Mouse (Mus musculus) hindbrain, postnatal 0 days (tissue): ENCODE results near the gene Gxylt2. TPM values are rescaled to one million over a fixed set of nuclear protein-coding genes. Genes with fewer than 3 reads are reported as not detected.
A peak's percentile ranks its signal among the peaks of the same experiment; 100 is the strongest.

ENCODE experiments used
- ATAC-seq: fragments of 200-750 bp; cut with Nextera tagmentation; 2 replicates; pipeline ENCODE4 v1.8.0; 2017; ENCODE audit warnings: mild to moderate bottlenecking, moderate TSS enrichment, moderate library complexity
- DNase-seq: peaks from one replicate; pipeline ENCODE4 v3.0.0-alpha.2; 2015; ENCODE audit warnings: low spot score
- H3K27ac ChIP-seq: fragments of 300-500 bp; sonication (generic); 2 replicates; pipeline ENCODE4 v1.5.1; 2014; ENCODE audit warnings: mild to moderate bottlenecking
- H3K27me3 ChIP-seq: fragments of 300-500 bp; sonication (generic); 2 replicates; pipeline ENCODE4 v1.6.1; 2014; ENCODE audit warnings: low read length, mixed read lengths; ENCODE audit not compliant: insufficient read depth
- H3K36me3 ChIP-seq: fragments of 300-500 bp; sonication (generic); 2 replicates; pipeline ENCODE4 v1.6.1; 2014; ENCODE audit warnings: low read length, mixed read lengths; ENCODE audit not compliant: insufficient read depth
- H3K4me1 ChIP-seq: fragments of 300-500 bp; sonication (generic); 2 replicates; pipeline ENCODE4 v1.6.1; 2014; ENCODE audit warnings: antibody characterized with exemption, low read length, mixed read lengths; ENCODE audit not compliant: insufficient read depth
- H3K4me2 ChIP-seq: fragments of 300-500 bp; sonication (generic); 2 replicates; pipeline ENCODE4 v1.6.1; 2014; ENCODE audit warnings: low read depth, mild to moderate bottlenecking, low read length, moderate library complexity, mixed read lengths
- H3K4me3 ChIP-seq: fragments of 300-500 bp; sonication (generic); 2 replicates; pipeline ENCODE4 v1.5.1; 2014; ENCODE audit warnings: low read length
- H3K9ac ChIP-seq: fragments of 300-500 bp; sonication (generic); replicated peaks from 2 replicates; pipeline ENCODE4 v1.6.1; 2014; ENCODE audit warnings: mild to moderate bottlenecking, low read length, moderate library complexity, mixed read lengths
- H3K9me3 ChIP-seq: fragments of 300-500 bp; sonication (generic); 2 replicates; pipeline ENCODE4 v1.6.1; 2016; ENCODE audit warnings: low read length, mixed read lengths
- CTCF ChIP-seq: IDR thresholded peaks from 2 replicates; pipeline ENCODE4 v1.5.1; 2016; ENCODE audit warnings: antibody characterized with exemption, control low read depth, low read depth
- WGBS: fragments of 180-500 bp; shearing (Covaris S2); extraction: QIAGEN DNeasy Blood & Tissue Kit; methylation state at CpG from one replicate; pipeline ENCODE4 v1.1.7; 2014; 5-methylcytosine and 5-hydroxymethylcytosine counted together
- polyA plus RNA-seq: library from polyadenylated mRNA; unstranded; fragments of >200 nt; fragmentation: Nextera tagmentation; extraction: Ambion mirVana; gene quantifications from 2 replicates; pipeline ENCODE4 v1.2.1, GENCODE M21; 2015
- total RNA-seq: library from RNA; depleted of rRNA; stranded (reverse); fragments of >200 nt; gene quantifications from 2 replicates; pipeline ENCODE4 v1.2.3, GENCODE M21; 2014

Gxylt2 gene
- total and polyA plus RNA-seq, 2 experiments from 2014 or later, result 2.4 to 2.5 TPM

DNA sequence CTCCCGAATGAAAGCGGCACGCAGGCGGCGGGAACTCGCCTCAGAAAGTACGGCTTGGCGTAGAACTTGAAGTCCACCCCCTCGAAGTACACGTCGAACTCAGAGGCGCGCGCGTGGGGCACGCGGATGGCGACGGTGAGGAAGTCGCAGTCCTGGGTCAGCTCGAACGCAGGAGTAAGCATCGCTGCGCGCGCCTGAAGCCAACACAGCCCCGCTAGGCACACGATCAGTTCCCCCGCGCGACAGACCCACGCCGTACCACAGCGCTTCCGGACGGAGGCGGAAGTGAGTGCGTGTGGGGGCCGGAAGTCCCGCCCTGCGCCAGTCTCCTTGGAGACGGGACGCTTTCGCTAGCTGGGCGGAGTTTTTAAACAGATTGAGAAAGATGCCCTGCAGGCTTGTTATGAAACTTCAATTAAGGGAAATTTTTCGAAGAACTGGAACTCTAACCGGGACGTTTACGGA lies 33.6 kb upstream of the Gxylt2 start, which contains the start of gene Shq1:
Gene Shq1, minus strand, starts transcription at position 278 of the 465 bp plus-strand sequence.
- peak; percentile 95 for ATAC-seq
- 0 out of 2 replicates have a peak within 1 kb of the TSS, but pooled peaks have one; percentile 51 for H3K27ac ChIP-seq

GRCm38 (mm10) chr6:100671401-100671800 lies 33.1 kb upstream of the Gxylt2 start:
- ATAC-seq (no peak), DNase-seq (no peak)
- peak overlapping the region; percentile 86 for H3K4me3 ChIP-seq
- H3K9ac ChIP-seq, result no peak overlapping the region
- peak overlapping the region; percentile 93 for H3K4me2 ChIP-seq
- H3K27me3 ChIP-seq, result no peaks in the 10 kb centered on the region
- no peaks in the 10 kb centered on the region for H3K36me3 ChIP-seq
- no peaks in the 10 kb centered on the region for H3K9me3 ChIP-seq
- TF ChIP-seq CTCF, result no peak
- H3K27ac ChIP-seq, result no peak overlapping the region
- H3K4me1 ChIP-seq, result no peaks in the 10 kb centered on the region
- WGBS, result 9% methylated on average over 7 of the region's 7 CpGs

More for the DNA sequence above, 33.6 kb upstream of the Gxylt2 start, which contains the start of gene Shq1:
- Histone ChIP-seq H3K36me3 (no peaks in the 10 kb centered on the region), H3K9me3 (no peaks in the 10 kb centered on the region), H3K4me1 (no peaks in the 10 kb centered on the region), H3K9ac (peak within 1 kb of the TSS; percentile 56), H3K4me2 (peak within 1 kb of the TSS; percentile 93), H3K27me3 (no peaks in the 10 kb centered on the region), H3K4me3 (peak within 1 kb of the TSS; percentile 86)
- under 1% methylated on average over 49 of the region's 49 CpGs for WGBS
- peak; percentile 51 for TF ChIP-seq CTCF
- DNase-seq, result peak; percentile 95

GRCm38 (mm10) chr6:100674974-100675373 lies 29.6 kb upstream of the Gxylt2 start:
- H3K9ac ChIP-seq, result no peak overlapping the region
- no peak overlapping the region for H3K4me2 ChIP-seq
- ATAC-seq (no peak), DNase-seq (peak; percentile 65)
- no peak overlapping the region for H3K27ac ChIP-seq
- H3K9me3 ChIP-seq, result no peaks in the 10 kb centered on the region
- WGBS, result 22% methylated on average over 6 of the region's 6 CpGs
- H3K4me3 ChIP-seq, result no peak overlapping the region
- no peaks in the 10 kb centered on the region for H3K36me3 ChIP-seq
- H3K4me1 ChIP-seq, result no peaks in the 10 kb centered on the region
- no peaks in the 10 kb centered on the region for H3K27me3 ChIP-seq
- TF ChIP-seq CTCF, result peak; percentile 78

DNA sequence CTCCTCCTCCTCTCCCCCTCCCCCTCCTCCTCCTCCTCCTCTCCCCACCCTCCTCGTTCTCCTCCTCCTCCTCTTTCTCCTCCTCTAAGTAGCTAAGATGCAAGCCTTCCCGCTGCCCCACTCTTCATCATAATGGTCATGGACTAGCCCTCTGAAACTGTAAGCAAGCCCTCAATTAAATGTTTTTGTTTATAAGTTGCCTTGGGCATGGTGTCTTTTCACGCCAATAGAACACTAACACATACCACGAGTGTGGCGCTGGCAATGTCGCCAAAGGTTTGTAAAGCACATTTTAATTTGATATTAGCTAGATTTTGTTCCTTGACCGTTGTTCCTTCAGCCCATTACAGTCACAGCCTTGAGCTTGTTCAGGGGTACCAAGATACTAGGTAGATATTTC lies 28.1 kb upstream of the Gxylt2 start:
- DNase-seq (no peak), ATAC-seq (no peak)
- Histone ChIP-seq H3K4me2 (no peak overlapping the region), H3K36me3 (no peaks in the 10 kb centered on the region), H3K4me3 (no peak overlapping the region), H3K4me1 (no peaks in the 10 kb centered on the region), H3K27ac (no peak overlapping the region), H3K27me3 (no peaks in the 10 kb centered on the region), H3K9me3 (no peaks in the 10 kb centered on the region), H3K9ac (no peak overlapping the region)
- TF ChIP-seq CTCF, result no peak
- WGBS, result 86% methylated on average over 6 of the region's 7 CpGs

DNA sequence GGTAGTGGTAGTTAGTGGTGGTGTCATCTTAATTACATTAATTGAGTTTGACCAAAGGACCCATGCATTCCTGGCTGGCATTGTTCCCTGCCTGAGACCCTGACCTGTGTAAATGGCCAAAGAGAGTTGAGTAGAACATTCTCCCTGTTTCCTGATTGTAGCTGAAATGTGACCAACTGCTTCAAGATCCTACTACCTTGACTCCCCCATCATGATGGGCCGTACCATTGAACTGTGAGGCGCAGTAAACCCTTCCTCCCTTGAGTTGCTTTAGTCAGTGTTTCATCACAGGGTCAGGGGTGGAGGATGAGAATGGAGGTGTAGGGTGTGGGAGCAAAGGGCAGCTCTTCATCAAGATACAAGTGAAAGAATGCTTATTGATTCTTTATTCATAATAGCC lies 25.9 kb upstream of the Gxylt2 start:
- Histone ChIP-seq H3K27ac (no peak overlapping the region), H3K4me2 (no peak overlapping the region), H3K27me3 (no peaks in the 10 kb centered on the region), H3K9me3 (no peaks in the 10 kb centered on the region), H3K4me3 (no peak overlapping the region), H3K36me3 (no peaks in the 10 kb centered on the region), H3K4me1 (no peaks in the 10 kb centered on the region), H3K9ac (no peak overlapping the region)
- no peak for ATAC-seq
- 91% methylated on average over 2 of the region's 2 CpGs for WGBS
- no peak for TF ChIP-seq CTCF
- DNase-seq, result no peak

- H3K4me2 ChIP-seq, result no peak overlapping the region
- WGBS, result 78% methylated on average over 2 of the region's 2 CpGs
- no peak for TF ChIP-seq CTCF
- ATAC-seq (no peak), DNase-seq (no peak)
- H3K9me3 ChIP-seq, result no peaks in the 10 kb centered on the region
- H3K36me3 ChIP-seq, result no peaks in the 10 kb centered on the region
- H3K9ac ChIP-seq, result no peak overlapping the region
- no peaks in the 10 kb centered on the region for H3K4me1 ChIP-seq
- H3K27me3 ChIP-seq, result no peaks in the 10 kb centered on the region
- H3K27ac ChIP-seq, result no peak overlapping the region
- H3K4me3 ChIP-seq, result no peak overlapping the region
Measured at GRCm38 (mm10) chr6:100686341-100686740, 18.2 kb upstream of the Gxylt2 start.

DNA sequence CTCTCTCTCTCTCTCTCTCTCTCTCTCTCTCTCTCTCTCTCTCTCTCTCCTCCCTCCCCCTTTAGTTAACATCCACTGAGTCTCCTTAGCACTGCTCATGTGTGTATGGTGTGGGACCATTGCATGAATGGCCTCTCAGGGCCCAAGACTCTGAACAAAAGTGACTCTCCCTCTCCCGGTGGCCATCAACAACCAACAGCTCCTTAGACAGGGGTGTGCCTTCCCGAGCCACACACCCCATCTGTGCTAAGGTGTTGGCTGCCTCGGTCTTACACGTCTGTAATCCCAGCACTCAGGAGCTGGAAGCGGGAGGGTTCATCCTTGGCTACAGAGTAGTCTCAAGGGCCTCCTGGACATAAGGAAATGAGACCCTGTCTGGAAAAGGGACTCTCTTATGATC lies 4.5 kb upstream of the Gxylt2 start:
- H3K27ac ChIP-seq, result no peak overlapping the region
- H3K27me3 ChIP-seq, result no peaks in the 10 kb centered on the region
- H3K4me3 ChIP-seq, result no peak overlapping the region
- no peak for TF ChIP-seq CTCF
- DNase-seq (no peak), ATAC-seq (no peak)
- H3K4me2 ChIP-seq, result no peak overlapping the region
- no peaks in the 10 kb centered on the region for H3K36me3 ChIP-seq
- WGBS, result 85% methylated on average over 5 of the region's 5 CpGs
- H3K4me1 ChIP-seq, result 0 out of 2 replicates have a peak, but pooled peaks cover 4% of the 10 kb centered on the region
- H3K9me3 ChIP-seq, result no peaks in the 10 kb centered on the region
- H3K9ac ChIP-seq, result no peak overlapping the region
